Mouse (Mus musculus): Measurements from ENCODE around the gene Hsd17b14.

The Hsd17b14 gene

DNA sequence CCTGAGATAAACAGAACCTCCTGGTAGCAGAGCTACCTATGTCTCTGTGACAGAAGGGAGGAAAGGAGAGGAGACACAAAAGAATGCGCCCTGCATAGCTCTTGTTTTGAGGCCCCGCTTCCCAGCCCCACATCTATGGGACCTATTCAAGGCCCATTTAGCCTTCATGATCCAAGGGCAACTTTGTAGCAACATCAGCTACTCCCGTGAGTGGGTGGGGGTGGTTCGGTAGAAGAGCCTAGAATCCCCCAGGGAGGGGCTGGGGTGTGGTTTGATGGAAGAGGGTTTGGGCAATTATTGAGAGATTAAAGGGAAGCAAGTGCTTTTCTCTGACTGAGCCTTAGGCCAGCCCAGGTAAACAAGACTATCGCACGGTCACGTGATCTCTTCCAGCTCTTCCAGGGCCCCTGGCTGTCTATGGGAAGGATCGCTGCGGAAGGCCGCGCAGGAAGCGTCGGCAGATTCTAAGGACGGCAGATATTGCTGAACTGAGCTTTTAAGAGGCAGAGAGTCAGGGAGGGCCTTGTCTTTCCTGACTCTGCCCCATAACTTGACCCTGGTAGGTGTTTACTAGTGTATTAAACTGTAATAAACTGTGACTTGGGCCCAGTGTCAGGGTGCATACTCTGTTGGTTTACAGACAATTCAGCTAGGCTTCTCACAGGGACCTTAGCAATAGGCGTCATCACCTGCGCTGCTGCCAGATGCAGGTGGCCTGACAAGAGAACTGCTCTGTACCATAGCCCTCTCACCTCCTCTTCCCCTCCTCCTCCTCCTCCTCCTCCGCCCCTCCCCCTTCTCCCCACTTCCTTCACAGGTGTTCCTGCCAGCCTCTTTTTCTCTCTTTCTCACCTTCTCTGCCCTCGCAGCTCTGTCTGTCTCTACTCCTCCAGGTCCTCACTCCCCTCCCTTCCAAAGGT is 44.5 kb downstream of the Hsd17b14 start:
- no peak for DNase-seq (ENCODE audit: low spot score)

DNA sequence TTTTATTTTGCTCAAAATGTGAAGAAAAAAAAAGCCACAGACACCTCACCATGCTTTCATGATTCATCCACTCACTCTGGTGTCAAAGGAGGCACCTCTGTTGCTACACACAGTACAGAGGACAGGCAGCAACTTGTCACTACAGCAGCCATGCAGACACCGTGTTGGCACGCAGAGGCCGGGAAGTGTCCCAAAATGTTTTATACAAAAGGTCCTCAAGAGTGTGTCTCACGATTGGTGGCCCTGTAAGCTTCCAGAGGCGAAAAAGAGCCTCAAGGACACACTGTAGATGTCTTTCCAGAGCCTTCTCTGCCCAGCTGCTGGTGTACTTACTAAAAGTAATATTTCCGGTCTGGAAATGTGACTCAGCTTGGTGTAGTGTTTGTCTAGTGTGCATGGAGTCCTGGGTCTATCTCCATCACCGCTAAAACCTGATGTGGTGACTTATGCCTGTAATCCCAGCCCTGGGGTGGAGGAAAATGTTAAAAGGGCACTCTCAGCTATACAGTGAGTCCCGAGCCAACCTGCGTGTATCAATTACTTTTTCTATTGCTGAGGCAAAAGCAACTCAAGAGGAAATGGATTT is 51.1 kb downstream of the Hsd17b14 start:
- no peak for DNase-seq (ENCODE audit: low spot score)

DNA sequence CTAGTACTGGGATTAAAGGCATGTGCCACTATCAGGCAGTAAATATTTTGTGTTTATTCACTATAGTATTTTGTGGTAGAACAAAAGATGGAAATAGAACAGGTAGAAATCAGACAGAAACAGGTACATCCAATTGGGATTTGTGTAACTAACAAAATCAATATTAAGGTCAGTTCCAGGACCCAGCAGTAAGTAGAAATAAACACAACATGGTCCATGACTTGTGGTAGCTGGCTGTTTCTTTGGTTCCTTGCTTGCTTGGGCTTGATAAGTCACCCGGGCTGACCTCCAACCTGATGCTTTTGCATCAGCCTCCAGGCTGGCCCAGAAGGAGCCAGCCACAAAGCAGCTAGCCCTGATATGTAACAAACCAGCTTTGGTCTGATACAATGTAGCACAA is 54.8 kb downstream of the Hsd17b14 start:
- no peak for DNase-seq (ENCODE audit: low spot score)

DNA sequence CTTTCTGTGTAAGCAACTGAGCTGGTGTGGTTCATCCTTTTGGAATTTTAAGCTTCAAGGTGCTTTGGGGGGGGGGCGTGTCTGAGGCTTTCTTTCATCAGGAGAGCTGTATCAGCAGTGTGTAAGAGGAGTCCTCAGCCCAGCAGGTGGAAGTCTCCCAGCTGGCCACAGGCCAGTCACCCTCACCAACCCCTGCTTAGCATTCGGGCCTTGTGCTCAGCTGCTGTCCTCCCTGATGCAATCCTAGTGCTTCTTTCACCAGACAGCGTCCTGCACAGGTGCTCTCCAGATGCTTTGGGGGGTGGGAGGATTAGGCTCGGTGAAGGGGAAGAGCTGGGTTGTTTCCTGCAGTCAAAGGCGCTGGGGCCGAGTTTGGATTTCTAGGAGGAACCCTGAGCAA is 61.6 kb downstream of the Hsd17b14 start:
- no peak for DNase-seq (ENCODE audit: low spot score)

DNA sequence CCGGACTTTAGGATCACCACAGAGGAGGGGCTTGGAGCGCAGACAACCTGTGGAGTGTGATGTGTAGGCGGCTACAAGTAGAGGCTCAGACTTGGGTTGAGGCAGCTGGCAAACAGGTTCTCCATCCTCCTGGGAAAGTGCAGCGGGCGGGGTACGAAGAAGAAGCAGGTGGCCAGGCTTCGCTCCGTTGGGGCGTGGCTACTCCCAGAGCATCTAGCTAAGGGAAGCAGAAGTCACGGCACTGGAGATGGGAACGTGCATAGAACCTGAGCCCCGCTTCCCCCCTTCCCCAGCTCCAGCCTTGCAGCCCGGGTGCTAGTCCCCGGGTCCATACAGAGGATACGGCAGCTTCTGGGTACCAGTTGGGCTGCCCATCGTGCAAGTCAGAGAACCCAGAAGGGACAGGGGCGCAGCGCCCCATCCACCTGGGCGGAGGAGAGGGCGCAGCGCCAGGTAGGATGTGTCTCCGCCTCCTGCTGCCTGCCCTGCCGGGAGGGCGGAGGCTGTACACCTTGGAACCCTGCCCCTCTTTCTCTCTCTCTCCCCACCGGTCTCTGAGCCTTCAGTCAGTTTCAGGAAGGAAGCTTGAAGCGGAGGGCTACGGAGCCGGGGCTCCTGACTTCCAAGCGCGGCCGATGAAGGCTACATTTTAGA is 62.5 kb downstream of the Hsd17b14 start, which contains the start of gene Fut1:
Gene Fut1, plus strand, starts transcription at position 248 of the 654 bp plus-strand sequence.
- no peak for DNase-seq (ENCODE audit: low spot score)

All from ovary, postnatal 36 days (tissue).